Mouse (Mus musculus) CH12.LX (cell line): Measurements from ENCODE around the gene Scrt2. TPM values are rescaled to one million over a fixed set of nuclear protein-coding genes. Genes with fewer than 3 reads are reported as not detected.

Source experiments
- DNase-seq: peaks from one replicate; pipeline ENCODE4 v3.0.0-alpha.2; 2013; ENCODE audit errors: extremely low read depth
- H3K27ac ChIP-seq: 2 replicates; pipeline ENCODE4 v1.5.1; 2012; ENCODE audit warnings: low read depth, mild to moderate bottlenecking, control low read depth, moderate library complexity; ENCODE audit not compliant: insufficient read depth
- H3K27me3 ChIP-seq: replicated peaks from 2 replicates; pipeline ENCODE3; 2012; ENCODE audit warnings: inconsistent platforms
- H3K36me3 ChIP-seq, 2 experiments: replicated peaks in 1 of 2; 2 replicates each; pipeline versions ENCODE3 to v1.6.1; 2012; ENCODE audit warnings: inconsistent platforms in 1 of 2, low read length in 1 of 2, mild to moderate bottlenecking in 1 of 2, mixed read lengths in 1 of 2, moderate library complexity in 1 of 2; ENCODE audit not compliant: control insufficient read depth in 1 of 2, insufficient read depth in 1 of 2
- H3K4me1 ChIP-seq, 2 experiments: 2 replicates each; pipeline ENCODE4 v1.6.1; 2012; ENCODE audit warnings: inconsistent platforms in 1 of 2, moderate library complexity in 1 of 2; ENCODE audit not compliant: insufficient read depth in 2 of 2, control insufficient read depth in 1 of 2
- H3K4me2 ChIP-seq: 2 replicates; pipeline ENCODE4 v1.6.1; 2012; ENCODE audit warnings: low read depth, mild to moderate bottlenecking, control low read depth; ENCODE audit not compliant: poor library complexity, insufficient read depth, severe bottlenecking
- H3K4me3 ChIP-seq, 3 experiments: fragments of 150-350 bp in 1 of 3; sonication (generic) in 1 of 3; replicated peaks in 1 of 3; 2 replicates each; pipeline versions ENCODE3 to v1.5.1; 2011 to 2012; ENCODE audit warnings: low read depth in 2 of 3, low read length in 2 of 3, mild to moderate bottlenecking in 2 of 3, moderate library complexity in 2 of 3, control low read depth in 1 of 3, improper control_type of control experiment in 1 of 3, inconsistent platforms in 1 of 3, mixed read lengths in 1 of 3; ENCODE audit not compliant: poor library complexity in 1 of 3
- H3K79me2 ChIP-seq: replicated peaks from 2 replicates; pipeline ENCODE4 v1.6.1; 2012; ENCODE audit warnings: mild to moderate bottlenecking, moderate library complexity; ENCODE audit not compliant: control insufficient read depth, poor library complexity, insufficient read depth, severe bottlenecking; ENCODE audit errors: extremely low read depth
- H3K9ac ChIP-seq: 2 replicates; pipeline ENCODE4 v1.6.1; 2012; ENCODE audit warnings: low read depth, mild to moderate bottlenecking, control low read depth, moderate library complexity; ENCODE audit not compliant: insufficient read depth
- H3K9me3 ChIP-seq: replicated peaks from 2 replicates; pipeline ENCODE3; 2012; ENCODE audit warnings: low read length, inconsistent platforms, mixed read lengths
- BHLHE40 ChIP-seq: IDR thresholded peaks from 2 replicates; pipeline ENCODE4 v1.6.1; 2011; ENCODE audit warnings: mild to moderate bottlenecking, low read depth, low read length, improper control_type of control experiment
- CHD2 ChIP-seq: IDR thresholded peaks from 2 replicates; pipeline ENCODE4 v1.6.1; 2011; ENCODE audit warnings: low read length, improper control_type of control experiment
- CTCF ChIP-seq, 2 experiments: IDR thresholded peaks in 1 of 2; conservative IDR thresholded peaks in 1 of 2; 2 replicates each; pipeline ENCODE4 v1.5.1; 2011 to 2012; ENCODE audit warnings: low read depth in 2 of 2, low read length in 2 of 2, improper control_type of control experiment in 1 of 2, inconsistent platforms in 1 of 2, mild to moderate bottlenecking in 1 of 2, moderate library complexity in 1 of 2
- E2F4 ChIP-seq: IDR thresholded peaks from 2 replicates; pipeline ENCODE4 v1.6.1; 2011; ENCODE audit warnings: low read depth, low read length, improper control_type of control experiment; ENCODE audit not compliant: insufficient replicate concordance
- ELF1 ChIP-seq: IDR thresholded peaks from 2 replicates; pipeline ENCODE4 v1.6.1; 2014; ENCODE audit warnings: low read depth, mild to moderate bottlenecking, inconsistent platforms, low read length, improper control_type of control experiment
- EP300 ChIP-seq: IDR thresholded peaks from 2 replicates; pipeline ENCODE4 v1.6.1; 2011; ENCODE audit warnings: low read length, improper control_type of control experiment
- ETS1 ChIP-seq: conservative IDR thresholded peaks from 2 replicates; pipeline ENCODE4 v1.6.1; 2012; ENCODE audit warnings: low read depth, mild to moderate bottlenecking, inconsistent platforms, low read length, improper control_type of control experiment, moderate library complexity
- GABPA ChIP-seq: IDR thresholded peaks from 2 replicates; pipeline ENCODE4 v1.6.1; 2012; ENCODE audit warnings: low read depth, low read length, improper control_type of control experiment, inconsistent platforms; ENCODE audit not compliant: insufficient replicate concordance
- HCFC1 ChIP-seq: IDR thresholded peaks from 2 replicates; pipeline ENCODE4 v1.6.1; 2012; ENCODE audit warnings: low read depth, mild to moderate bottlenecking, inconsistent platforms, low read length, improper control_type of control experiment
- IRF4 ChIP-seq: IDR thresholded peaks from 2 replicates; pipeline ENCODE4 v1.6.1; 2014; ENCODE audit warnings: low read depth, mild to moderate bottlenecking, inconsistent platforms, low read length, improper control_type of control experiment
- JUN ChIP-seq: IDR thresholded peaks from 2 replicates; pipeline ENCODE4 v1.6.1; 2011; ENCODE audit warnings: low read depth, mild to moderate bottlenecking, low read length, improper control_type of control experiment, moderate library complexity; ENCODE audit not compliant: insufficient read depth
- JUND ChIP-seq: conservative IDR thresholded peaks from 2 replicates; pipeline ENCODE4 v1.6.1; 2011; ENCODE audit warnings: low read depth, low read length, improper control_type of control experiment
- KAT2A ChIP-seq: IDR thresholded peaks from 2 replicates; pipeline ENCODE4 v1.6.1; 2012; ENCODE audit warnings: low read length, improper control_type of control experiment, inconsistent platforms; ENCODE audit not compliant: insufficient replicate concordance
- MAFK ChIP-seq: IDR thresholded peaks from 2 replicates; pipeline ENCODE4 v1.6.1; 2011; ENCODE audit warnings: low read length, improper control_type of control experiment; ENCODE audit not compliant: insufficient replicate concordance
- MAZ ChIP-seq: IDR thresholded peaks from 2 replicates; pipeline ENCODE4 v1.6.1; 2012; ENCODE audit warnings: low read depth, mild to moderate bottlenecking, inconsistent platforms, low read length, improper control_type of control experiment, moderate library complexity
- MEF2A ChIP-seq: IDR thresholded peaks from 2 replicates; pipeline ENCODE4 v1.6.1; 2014; ENCODE audit warnings: low read depth, mild to moderate bottlenecking, inconsistent platforms, low read length, improper control_type of control experiment, borderline replicate concordance
- MXI1 ChIP-seq: IDR thresholded peaks from 2 replicates; pipeline ENCODE4 v1.6.1; 2011; ENCODE audit warnings: mild to moderate bottlenecking, low read depth, low read length, improper control_type of control experiment
- MYC ChIP-seq: IDR thresholded peaks from 2 replicates; pipeline ENCODE4 v1.6.1; 2011; ENCODE audit warnings: low read depth, mild to moderate bottlenecking, improper control_type of control experiment, low read length
- POLR2AphosphoS2 ChIP-seq: IDR thresholded peaks from 2 replicates; pipeline ENCODE4 v1.6.1; 2011; ENCODE audit warnings: low read depth, low read length, improper control_type of control experiment
- RAD21 ChIP-seq: IDR thresholded peaks from 2 replicates; pipeline ENCODE4 v1.6.1; 2011; ENCODE audit warnings: low read depth, mild to moderate bottlenecking, low read length, improper control_type of control experiment, moderate library complexity
- SMC3 ChIP-seq: IDR thresholded peaks from 2 replicates; pipeline ENCODE4 v1.6.1; 2011; ENCODE audit warnings: low read depth, low read length, improper control_type of control experiment
- TCF12 ChIP-seq: IDR thresholded peaks from 2 replicates; pipeline ENCODE4 v1.6.1; 2014; ENCODE audit warnings: low read depth, mild to moderate bottlenecking, inconsistent platforms, low read length, improper control_type of control experiment
- UBTF ChIP-seq: IDR thresholded peaks from 2 replicates; pipeline ENCODE4 v1.6.1; 2012; ENCODE audit warnings: low read depth, mild to moderate bottlenecking, inconsistent platforms, low read length, improper control_type of control experiment, moderate library complexity
- USF1 ChIP-seq: IDR thresholded peaks from 2 replicates; pipeline ENCODE4 v1.6.1; 2014; ENCODE audit warnings: low read depth, mild to moderate bottlenecking, inconsistent platforms, low read length, improper control_type of control experiment
- USF2 ChIP-seq: conservative IDR thresholded peaks from 2 replicates; pipeline ENCODE4 v1.6.1; 2011; ENCODE audit warnings: low read depth, low read length, improper control_type of control experiment
- ZC3H11A ChIP-seq: IDR thresholded peaks from 2 replicates; pipeline ENCODE4 v1.6.1; 2012; ENCODE audit warnings: low read depth, mild to moderate bottlenecking, inconsistent platforms, low read length, improper control_type of control experiment
- ZNF384 ChIP-seq: IDR thresholded peaks from 2 replicates; pipeline ENCODE4 v1.6.1; 2012; ENCODE audit warnings: low read depth, low read length, improper control_type of control experiment, inconsistent platforms
- dilution Hi-C: fragments of 300-500 bp; cut with MboI; formaldehyde crosslinking; loops from 2 replicates; pipeline ENCODE4 v1.14.3; 2020; ENCODE audit warnings: low sequenced_read_pairs; ENCODE audit not compliant: extremely low pct_unique_long_range_greater_than_20kb, extremely low pct_ligation_motif_present
- in situ Hi-C: fragments of 300-500 bp; cut with MboI; formaldehyde crosslinking; loops from 3 replicates; pipeline ENCODE4 v1.14.3; 2019; ENCODE audit warnings: low sequenced_read_pairs, low pct_ligation_motif_present, low pct_unique_long_range_greater_than_20kb, mixed read lengths
- polyA plus RNA-seq: library from polyadenylated mRNA; unstranded; fragments of >175 nt; gene quantifications from 2 replicates; pipeline ENCODE4 v1.2.1, GENCODE M21; 2012; ENCODE audit warnings: low read depth; ENCODE audit not compliant: insufficient read length
- total RNA-seq, 2 experiments: library from RNA; depleted of rRNA; stranded (reverse); fragments of 300-350 nt in 1 of 2; fragments of >200 nt in 1 of 2; gene quantifications; 2 replicates each; pipeline ENCODE4 v1.2.3; 2012 to 2014

Scrt2 gene
- total and polyA plus RNA-seq, 3 experiments = not detected

- TF ChIP-seq TCF12 = no peak
- no peak for TF ChIP-seq ZNF384
- TF ChIP-seq EP300 = no peak
- TF ChIP-seq USF1 = no peak
- no peak for TF ChIP-seq UBTF
- no peak for TF ChIP-seq MAFK
- no peak for TF ChIP-seq ELF1
- TF ChIP-seq BHLHE40 = no peak
- no peak for TF ChIP-seq MAZ
- TF ChIP-seq JUND = no peak
- TF ChIP-seq SMC3 = no peak
- TF ChIP-seq RAD21 = no peak
- TF ChIP-seq KAT2A = no peak
- no peak for TF ChIP-seq IRF4
- TF ChIP-seq, all 38 proteins: peak for 0
- Histone ChIP-seq H3K4me3 (no peak overlapping the region), H3K36me3 (no peaks in the 10 kb centered on the region), H3K27me3 (peaks cover 91% of the 10 kb centered on the region), H3K79me2 (no peaks in the 10 kb centered on the region), H3K27ac (no peak overlapping the region), H3K9me3 (no peaks in the 10 kb centered on the region), H3K4me2 (no peak overlapping the region), H3K9ac (no peak overlapping the region), H3K4me1 (no peaks in the 10 kb centered on the region)
- dilution Hi-C loops (no loop called here), in situ Hi-C loops (no loop called here)
- no peak for DNase-seq
Observed at GRCm38 (mm10) chr2:152132691-152133090, 51.4 kb downstream of the Scrt2 start.

DNA sequence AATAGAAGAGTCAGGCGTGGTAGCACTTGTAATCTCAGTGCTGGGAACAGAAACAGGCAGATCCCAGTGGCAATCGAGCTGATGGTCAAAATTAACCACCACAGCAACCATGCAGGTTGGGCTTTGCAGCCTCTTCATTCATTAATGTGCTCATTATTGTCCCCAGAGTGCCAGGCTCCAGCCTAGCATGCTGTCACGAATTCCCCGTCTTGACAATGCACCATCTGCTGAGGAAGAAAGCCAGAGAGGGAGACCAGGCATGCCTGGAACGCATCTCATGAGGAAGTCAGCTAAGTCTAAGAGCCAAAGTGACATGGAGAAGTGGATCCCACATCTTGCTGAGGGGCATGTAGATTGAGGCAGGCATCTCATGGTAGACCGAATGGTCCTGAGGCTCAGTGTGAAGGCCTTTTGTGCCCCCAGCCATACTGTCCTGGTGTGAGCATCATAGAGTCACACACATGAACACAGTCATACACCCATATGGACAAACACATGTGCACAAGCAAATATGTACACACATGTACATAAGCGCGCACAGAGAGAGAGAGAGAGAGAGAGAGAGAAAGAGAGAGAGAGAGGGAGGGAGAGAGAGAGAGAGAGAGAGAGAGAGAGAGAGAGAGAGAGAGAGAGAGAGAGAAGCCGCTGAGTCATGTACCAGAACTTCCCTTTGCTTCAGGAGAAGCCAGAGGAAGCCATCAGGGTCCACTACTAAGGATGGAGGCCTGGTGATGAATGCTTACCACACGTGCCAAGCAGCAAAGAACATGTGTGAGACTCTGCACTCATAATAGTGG is 58.1 kb downstream of the Scrt2 start:
- no peaks in the 10 kb centered on the region for H3K79me2 ChIP-seq
- in situ Hi-C loops = no loop called here
- H3K4me2 ChIP-seq = no peak overlapping the region
- H3K27ac ChIP-seq = no peak overlapping the region
- H3K9ac ChIP-seq = no peak overlapping the region
- H3K4me1 ChIP-seq = no peaks in the 10 kb centered on the region
- dilution Hi-C loops = no loop called here
- TF ChIP-seq GABPA (no peak), IRF4 (no peak), MEF2A (no peak), ZNF384 (no peak), MYC (no peak), CTCF (conservative IDR thresholded peaks at IDR 0.05 in 1 of 2, IDR thresholded peaks at IDR 0.05 in 1 of 2; ENCODE audit: low read depth in 2 of 2, low read length in 2 of 2) (no peak), MXI1 (no peak), E2F4 (no peak), SMC3 (no peak), KAT2A (no peak), POLR2AphosphoS2 (no peak), ETS1 (no peak), JUND (no peak), USF2 (no peak), ZC3H11A (no peak), UBTF (no peak), JUN (no peak), HCFC1 (no peak), CHD2 (no peak)
- no peaks in the 10 kb centered on the region for H3K9me3 ChIP-seq
- H3K36me3 ChIP-seq = no peaks in the 10 kb centered on the region
- H3K4me3 ChIP-seq = no peak overlapping the region
- no peak for DNase-seq
- peaks cover 77% of the 10 kb centered on the region for H3K27me3 ChIP-seq
